Mouse (Mus musculus): ENCODE measurements at regions not wholly inside any gene's neighbourhood (a gene's known extent, or its start where the extent isn't known, plus 50 kb on each side); places are given as distances from the start of the nearest gene placed in this dataset.

- no peak for TF ChIP-seq CTCF (IDR thresholded peaks at IDR 0.05; ENCODE audit: low read depth)
- H3K27ac ChIP-seq (ENCODE audit: low read depth, low read length) = no peak overlapping the region
- H3K9ac ChIP-seq = no peak overlapping the region
- no peaks in the 10 kb centered on the region for H3K4me1 ChIP-seq (ENCODE audit: insufficient read depth)
- no peaks in the 10 kb centered on the region for H3K9me3 ChIP-seq (ENCODE audit: low read length)
- no peak for ATAC-seq
- no peak overlapping the region for H3K4me2 ChIP-seq (ENCODE audit: low read depth)
- no peaks in the 10 kb centered on the region for H3K27me3 ChIP-seq (ENCODE audit: insufficient read depth, low read length)
- H3K4me3 ChIP-seq (ENCODE audit: low read depth, low read length) = no peak overlapping the region
- no peaks in the 10 kb centered on the region for H3K36me3 ChIP-seq (ENCODE audit: insufficient read depth)
- DNase-seq = no peak
- 63% methylated on average over 12 of the region's 12 CpGs for WGBS
Observed at GRCm38 (mm10) chr11:90106063-90106798, 76.1 kb downstream of the Tmem100 start.

DNA sequence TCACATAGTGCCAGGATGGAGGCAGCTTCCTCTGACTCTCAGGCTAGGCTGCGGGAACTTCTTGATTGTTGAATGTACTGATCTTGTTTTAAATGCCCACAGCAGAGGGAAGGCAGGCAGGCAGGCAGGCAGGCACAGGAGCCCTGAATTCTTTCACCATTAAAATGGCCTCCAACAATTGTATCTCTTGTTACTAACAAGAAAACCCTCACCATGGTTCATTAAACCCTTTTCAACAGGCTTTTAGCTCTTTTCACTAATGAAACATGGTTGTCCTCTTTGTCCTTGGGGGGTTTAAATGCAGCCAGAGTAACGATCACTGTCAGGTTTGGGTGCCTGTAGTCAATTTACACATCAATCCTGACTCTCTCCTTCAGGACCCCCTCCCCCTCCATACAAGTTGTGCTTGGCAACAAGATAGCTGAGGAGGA, 77.8 kb upstream of the Gm45716 start:
- no peak for TF ChIP-seq CTCF (IDR thresholded peaks at IDR 0.05; ENCODE audit: low read depth)
- Histone ChIP-seq H3K36me3 (ENCODE audit: insufficient read depth) (no peaks in the 10 kb centered on the region), H3K9me3 (ENCODE audit: low read length) (no peaks in the 10 kb centered on the region), H3K27ac (ENCODE audit: low read depth, low read length) (no peak overlapping the region), H3K4me1 (ENCODE audit: insufficient read depth) (no peaks in the 10 kb centered on the region), H3K4me3 (ENCODE audit: low read depth, low read length) (no peak overlapping the region), H3K4me2 (ENCODE audit: low read depth) (no peak overlapping the region), H3K27me3 (ENCODE audit: insufficient read depth, low read length) (no peaks in the 10 kb centered on the region), H3K9ac (no peak overlapping the region)
- WGBS = 8% methylated on average over 2 of the region's 2 CpGs
- ATAC-seq = no peak; the same call in 1 of the 2 replicates
- DNase-seq = no peak

DNA sequence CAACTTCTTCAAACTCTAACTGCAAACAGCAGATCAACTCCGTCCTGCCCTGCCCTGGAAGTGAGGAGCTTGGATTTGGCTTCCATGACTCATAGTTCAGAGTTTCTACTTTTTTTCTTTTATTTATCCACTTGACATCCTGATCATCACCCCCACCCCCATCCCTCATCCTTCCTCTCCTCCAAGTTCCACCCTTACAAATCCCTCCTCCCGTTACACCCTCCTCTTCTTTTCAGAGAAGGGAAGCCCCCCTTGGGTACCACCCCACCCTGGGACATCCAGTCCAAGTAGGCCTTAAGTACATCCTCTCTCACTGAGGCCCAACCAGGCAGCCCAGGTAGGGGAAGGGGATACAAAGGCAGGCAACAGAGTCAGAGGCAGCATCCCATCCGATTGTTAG, 77.3 kb upstream of the Gm45716 start:
- Histone ChIP-seq H3K4me1 (ENCODE audit: insufficient read depth) (no peaks in the 10 kb centered on the region), H3K27ac (ENCODE audit: low read depth, low read length) (no peak overlapping the region), H3K4me3 (ENCODE audit: low read depth, low read length) (no peak overlapping the region), H3K36me3 (ENCODE audit: insufficient read depth) (no peaks in the 10 kb centered on the region), H3K9me3 (ENCODE audit: low read length) (no peaks in the 10 kb centered on the region), H3K9ac (no peak overlapping the region), H3K4me2 (ENCODE audit: low read depth) (no peak overlapping the region), H3K27me3 (ENCODE audit: insufficient read depth, low read length) (no peaks in the 10 kb centered on the region)
- WGBS = 51% methylated on average over 3 of the region's 3 CpGs
- no peak for TF ChIP-seq CTCF (IDR thresholded peaks at IDR 0.05; ENCODE audit: low read depth)
- no peak for DNase-seq
- no peak for ATAC-seq

DNA sequence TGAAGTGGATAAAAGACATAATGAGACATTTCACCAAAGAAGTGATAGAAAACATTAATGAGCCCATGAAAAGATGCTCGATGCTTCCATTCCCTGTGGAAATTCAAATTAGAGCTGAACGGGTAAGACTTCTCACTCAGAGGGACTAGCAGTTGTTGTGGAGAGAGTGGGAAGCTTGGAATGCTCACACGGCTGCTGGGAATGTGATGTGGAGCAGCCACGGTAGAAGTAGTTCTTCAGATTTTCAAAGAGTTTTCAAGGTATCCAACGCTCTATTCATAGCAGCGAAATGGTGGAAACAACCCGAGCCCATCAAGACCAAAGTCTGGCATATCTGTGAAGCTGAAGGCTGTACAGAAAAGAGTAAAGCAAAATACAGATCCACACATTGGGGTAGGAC, 75.3 kb upstream of the Gm45716 start:
- no peaks in the 10 kb centered on the region for H3K9me3 ChIP-seq (ENCODE audit: low read length)
- H3K4me1 ChIP-seq (ENCODE audit: insufficient read depth) = no peaks in the 10 kb centered on the region
- ATAC-seq (no peak), DNase-seq (no peak)
- 40% methylated on average over 7 of the region's 7 CpGs for WGBS
- H3K27ac ChIP-seq (ENCODE audit: low read depth, low read length) = no peak overlapping the region
- H3K9ac ChIP-seq = no peak overlapping the region
- H3K4me2 ChIP-seq (ENCODE audit: low read depth) = no peak overlapping the region
- TF ChIP-seq CTCF (IDR thresholded peaks at IDR 0.05; ENCODE audit: low read depth) = no peak
- no peaks in the 10 kb centered on the region for H3K27me3 ChIP-seq (ENCODE audit: insufficient read depth, low read length)
- H3K4me3 ChIP-seq (ENCODE audit: low read depth, low read length) = no peak overlapping the region
- no peaks in the 10 kb centered on the region for H3K36me3 ChIP-seq (ENCODE audit: insufficient read depth)

GRCm38 (mm10) chr11:90116676-90117663, 70.5 kb upstream of the Gm45716 start:
- DNase-seq (no peak), ATAC-seq (no peak)
- Histone ChIP-seq H3K27me3 (ENCODE audit: insufficient read depth, low read length) (no peaks in the 10 kb centered on the region), H3K9ac (no peak overlapping the region), H3K27ac (ENCODE audit: low read depth, low read length) (no peak overlapping the region), H3K4me2 (ENCODE audit: low read depth) (no peak overlapping the region), H3K4me1 (ENCODE audit: insufficient read depth) (no peaks in the 10 kb centered on the region), H3K4me3 (ENCODE audit: low read depth, low read length) (no peak overlapping the region), H3K36me3 (ENCODE audit: insufficient read depth) (no peaks in the 10 kb centered on the region), H3K9me3 (ENCODE audit: low read length) (no peaks in the 10 kb centered on the region)
- TF ChIP-seq CTCF (IDR thresholded peaks at IDR 0.05; ENCODE audit: low read depth) = no peak
- 36% methylated on average over 20 of the region's 20 CpGs for WGBS

DNA sequence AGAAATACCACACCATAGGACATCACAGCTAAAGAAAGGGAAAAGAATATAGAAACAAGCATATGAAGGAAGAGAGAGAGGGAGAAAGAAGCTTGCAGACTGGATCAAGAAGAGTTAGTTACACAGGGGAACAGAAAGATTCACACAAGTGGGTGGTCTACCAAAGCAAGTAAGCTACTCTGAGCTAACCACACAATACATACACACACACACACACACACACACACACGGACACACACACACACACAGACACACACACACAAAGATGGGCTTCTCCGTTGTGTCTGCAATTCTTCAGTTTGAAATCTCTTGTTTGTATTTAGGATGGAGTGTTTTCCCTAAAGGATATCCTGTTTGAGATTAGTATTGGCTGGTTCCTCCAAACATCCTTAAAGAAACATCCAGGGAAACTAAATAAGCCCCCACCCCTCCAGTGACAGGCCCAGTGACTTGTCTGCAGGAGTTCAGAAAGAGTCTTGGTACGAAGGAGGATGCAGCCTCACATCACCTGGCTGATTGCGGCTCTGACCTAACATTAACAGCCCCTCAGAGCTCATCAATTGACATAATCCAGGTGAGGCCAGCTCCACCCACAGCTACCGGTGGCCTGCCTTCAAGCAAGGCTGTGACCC, 69.7 kb upstream of the Gm45716 start:
- no peak for TF ChIP-seq CTCF (IDR thresholded peaks at IDR 0.05; ENCODE audit: low read depth)
- H3K27ac ChIP-seq (ENCODE audit: low read depth, low read length) = no peak overlapping the region
- H3K36me3 ChIP-seq (ENCODE audit: insufficient read depth) = no peaks in the 10 kb centered on the region
- ATAC-seq (no peak), DNase-seq (no peak)
- no peak overlapping the region for H3K4me2 ChIP-seq (ENCODE audit: low read depth)
- 87% methylated on average over 5 of the region's 5 CpGs for WGBS
- H3K4me3 ChIP-seq (ENCODE audit: low read depth, low read length) = no peak overlapping the region
- H3K9me3 ChIP-seq (ENCODE audit: low read length) = no peaks in the 10 kb centered on the region
- H3K4me1 ChIP-seq (ENCODE audit: insufficient read depth) = no peaks in the 10 kb centered on the region
- H3K27me3 ChIP-seq (ENCODE audit: insufficient read depth, low read length) = no peaks in the 10 kb centered on the region
- H3K9ac ChIP-seq = no peak overlapping the region

All from forebrain, postnatal 0 days (tissue).